Mouse (Mus musculus) frontal cortex, postnatal 36 days (tissue): Measurements from ENCODE around the gene Olfr1393.
A peak's percentile ranks its signal among the peaks of the same experiment; 100 is the strongest.

ENCODE experiments used
- DNase-seq, 2 experiments: peaks; one replicate each; pipeline ENCODE4 v3.0.0; 2022; ENCODE audit warnings: low spot score in 2 of 2

The Olfr1393 gene

GRCm38 (mm10) chr11:49278222-49278621, at the start of gene Olfr1393:
Gene Olfr1393, plus strand, starts transcription at chr11:49278304.
- DNase-seq: no peak

- peak in 1 of 2 experiments; percentile 49 for DNase-seq
Measured at GRCm38 (mm10) chr11:49232781-49233180, 45.3 kb upstream of the Olfr1393 start.

- DNase-seq: no peak
Measured at GRCm38 (mm10) chr11:49235459-49236207, 42.5 kb upstream of the Olfr1393 start.

- DNase-seq: no peak
Measured at GRCm38 (mm10) chr11:49236891-49237290, 41.2 kb upstream of the Olfr1393 start.

GRCm38 (mm10) chr11:49237532-49237931, 40.6 kb upstream of the Olfr1393 start:
- no peak for DNase-seq

GRCm38 (mm10) chr11:49240310-49240709, 37.8 kb upstream of the Olfr1393 start:
- no peak for DNase-seq

- no peak for DNase-seq
Measured at GRCm38 (mm10) chr11:49240874-49241273, 37.2 kb upstream of the Olfr1393 start.

GRCm38 (mm10) chr11:49241471-49241870, 36.6 kb upstream of the Olfr1393 start:
- no peak for DNase-seq

GRCm38 (mm10) chr11:49242944-49243626, 35.0 kb upstream of the Olfr1393 start:
- DNase-seq: no peak

GRCm38 (mm10) chr11:49243727-49244594, 34.1 kb upstream of the Olfr1393 start, which contains the start of gene Mgat1:
Gene Mgat1, plus strand, starts transcription at chr11:49244191.
- peak; percentile 87 to 91 for DNase-seq

GRCm38 (mm10) chr11:49244595-49244930, 33.5 kb upstream of the Olfr1393 start:
- DNase-seq: no peak

- DNase-seq: no peak
Measured at GRCm38 (mm10) chr11:49245176-49245575, 32.9 kb upstream of the Olfr1393 start.

- no peak for DNase-seq
Measured at GRCm38 (mm10) chr11:49245634-49246415, 32.3 kb upstream of the Olfr1393 start.

GRCm38 (mm10) chr11:49246523-49246922, 31.6 kb upstream of the Olfr1393 start:
- no peak for DNase-seq

GRCm38 (mm10) chr11:49247255-49247654, 30.8 kb upstream of the Olfr1393 start:
- no peak for DNase-seq

- peak in 1 of 2 experiments; percentile 36 for DNase-seq
Measured at GRCm38 (mm10) chr11:49248226-49248973, 29.7 kb upstream of the Olfr1393 start.

- DNase-seq: no peak
Measured at GRCm38 (mm10) chr11:49248974-49249700, 29.0 kb upstream of the Olfr1393 start.

- no peak for DNase-seq
Measured at GRCm38 (mm10) chr11:49249811-49250421, 28.2 kb upstream of the Olfr1393 start.
